Mouse (Mus musculus) C2C12 (cell line): ENCODE measurements at regions not wholly inside any gene's neighbourhood (a gene's known extent, or its start where the extent isn't known, plus 50 kb on each side); places are given as distances from the start of the nearest gene placed in this dataset.

Source experiments
- H3K27me3 ChIP-seq: one replicate; pipeline ENCODE4 v1.6.1; 2011; ENCODE audit not compliant: control insufficient read depth, insufficient read depth, insufficient read length
- H3K36me3 ChIP-seq: one replicate; pipeline ENCODE4 v1.6.1; 2011; ENCODE audit not compliant: control insufficient read depth, insufficient read depth
- H3K4me3 ChIP-seq: one replicate; pipeline ENCODE4 v1.5.1; 2011; ENCODE audit warnings: mild to moderate bottlenecking, control low read depth; ENCODE audit not compliant: poor library complexity, insufficient read depth, severe bottlenecking
- H3K79me2 ChIP-seq: one replicate; pipeline ENCODE4 v1.6.1; 2011; ENCODE audit not compliant: control insufficient read depth, insufficient read depth
- H3K79me3 ChIP-seq: one replicate; pipeline ENCODE4 v1.6.1; 2011; ENCODE audit warnings: low read depth, control low read depth
- H3ac ChIP-seq: one replicate; pipeline ENCODE3; 2011; ENCODE audit warnings: low read depth; ENCODE audit not compliant: control insufficient read depth, insufficient read length
- CEBPB ChIP-seq: IDR thresholded peaks from one replicate; pipeline ENCODE4 v1.6.1; 2011; ENCODE audit warnings: low read depth, mild to moderate bottlenecking, control low read depth, moderate library complexity
- CTCF ChIP-seq: IDR thresholded peaks from one replicate; pipeline ENCODE4 v1.5.1; 2011; ENCODE audit not compliant: control insufficient read depth, insufficient read depth, insufficient read length
- FOSL1 ChIP-seq: IDR thresholded peaks from one replicate; pipeline ENCODE4 v1.8.0; 2011; ENCODE audit warnings: mild to moderate bottlenecking, low read length; ENCODE audit not compliant: poor library complexity, insufficient read depth, severe bottlenecking
- MAX ChIP-seq: IDR thresholded peaks from one replicate; pipeline ENCODE4 v1.6.1; 2011; ENCODE audit warnings: mild to moderate bottlenecking, control low read depth
- MYOD1 ChIP-seq: IDR thresholded peaks from one replicate; pipeline ENCODE4 v1.6.1; 2011; ENCODE audit warnings: low read depth; ENCODE audit not compliant: control insufficient read depth, insufficient read length
- MYOG ChIP-seq: IDR thresholded peaks from one replicate; pipeline ENCODE4 v1.6.1; 2011; ENCODE audit not compliant: control insufficient read depth, insufficient read length; ENCODE audit errors: extremely low read depth
- USF1 ChIP-seq: IDR thresholded peaks from one replicate; pipeline ENCODE4 v1.6.1; 2011; ENCODE audit warnings: low read depth, mild to moderate bottlenecking, control low read depth, moderate library complexity

- H3K27me3 ChIP-seq = no peaks in the 10 kb centered on the region
- H3K79me2 ChIP-seq = no peaks in the 10 kb centered on the region
- H3K4me3 ChIP-seq = no peak overlapping the region
- no peaks in the 10 kb centered on the region for H3K79me3 ChIP-seq
- no peak overlapping the region for H3ac ChIP-seq
- no peaks in the 10 kb centered on the region for H3K36me3 ChIP-seq
- TF ChIP-seq CTCF (no peak), MYOG (no peak), MAX (no peak), MYOD1 (no peak), USF1 (no peak), FOSL1 (no peak), CEBPB (no peak)
Measured at GRCm38 (mm10) chr2:131706565-131706964, 144.5 kb upstream of the Adra1d start.

- Histone ChIP-seq H3K27me3 (no peaks in the 10 kb centered on the region), H3K36me3 (no peaks in the 10 kb centered on the region), H3K79me3 (no peaks in the 10 kb centered on the region), H3K79me2 (no peaks in the 10 kb centered on the region), H3K4me3 (no peak overlapping the region), H3ac (no peak overlapping the region)
- TF ChIP-seq FOSL1 (no peak), MYOD1 (no peak), MYOG (no peak), CTCF (no peak)
Measured at GRCm38 (mm10) chr2:131704406-131704805, 142.3 kb upstream of the Adra1d start.

GRCm38 (mm10) chr2:131702146-131702545, 140.1 kb upstream of the Adra1d start:
- Histone ChIP-seq H3K4me3 (no peak overlapping the region), H3K79me2 (no peaks in the 10 kb centered on the region), H3K79me3 (no peaks in the 10 kb centered on the region), H3K27me3 (no peaks in the 10 kb centered on the region), H3K36me3 (no peaks in the 10 kb centered on the region), H3ac (no peak overlapping the region)
- TF ChIP-seq MAX (no peak), MYOG (no peak), CTCF (no peak), MYOD1 (no peak), CEBPB (no peak), FOSL1 (no peak), USF1 (no peak)

- Histone ChIP-seq H3K27me3 (no peaks in the 10 kb centered on the region), H3K79me2 (no peaks in the 10 kb centered on the region), H3K79me3 (no peaks in the 10 kb centered on the region), H3K4me3 (no peak overlapping the region), H3K36me3 (no peaks in the 10 kb centered on the region), H3ac (no peak overlapping the region)
- TF ChIP-seq USF1 = no peak
- no peak for TF ChIP-seq CTCF
- no peak for TF ChIP-seq FOSL1
- TF ChIP-seq MYOD1 = no peak
- no peak for TF ChIP-seq CEBPB
- no peak for TF ChIP-seq MYOG
- TF ChIP-seq MAX = no peak
Measured at GRCm38 (mm10) chr2:131699798-131700197, 137.7 kb upstream of the Adra1d start.

- Histone ChIP-seq H3K79me2 (no peaks in the 10 kb centered on the region), H3K27me3 (no peaks in the 10 kb centered on the region), H3K36me3 (no peaks in the 10 kb centered on the region), H3ac (no peak overlapping the region), H3K79me3 (no peaks in the 10 kb centered on the region), H3K4me3 (no peak overlapping the region)
- TF ChIP-seq MAX (no peak), MYOD1 (peak; percentile 41), CEBPB (no peak), MYOG (no peak), USF1 (no peak)
Measured at GRCm38 (mm10) chr2:131698008-131698965, 136.2 kb upstream of the Adra1d start.

- no peak overlapping the region for H3ac ChIP-seq
- no peaks in the 10 kb centered on the region for H3K79me3 ChIP-seq
- H3K36me3 ChIP-seq = no peaks in the 10 kb centered on the region
- no peak overlapping the region for H3K4me3 ChIP-seq
- no peaks in the 10 kb centered on the region for H3K27me3 ChIP-seq
- TF ChIP-seq USF1 (no peak), FOSL1 (peak; percentile 20), MAX (peak; percentile 71), MYOD1 (peak; percentile 97)
- no peaks in the 10 kb centered on the region for H3K79me2 ChIP-seq
Measured at GRCm38 (mm10) chr2:131696307-131696706, 134.2 kb upstream of the Adra1d start.
